Mouse (Mus musculus): ENCODE data around the gene Mad2l2.
"Not testable (repeated sequence)": the region's sequence is repeated elsewhere in the genome, so short reads cannot be mapped to it uniquely, and the experiment has no call there.

Mad2l2 gene

GRCm38 (mm10) chr4:148108565-148109100 lies 21.6 kb upstream of the Mad2l2 start:
- no peak for DNase-seq

GRCm38 (mm10) chr4:148109215-148109614 lies 21.0 kb upstream of the Mad2l2 start:
- no peak for DNase-seq

GRCm38 (mm10) chr4:148112519-148112918 lies 17.7 kb upstream of the Mad2l2 start:
- no peak for DNase-seq

- peak; percentile 88 to 89 for DNase-seq
Observed at GRCm38 (mm10) chr4:148114758-148115391, 15.3 kb upstream of the Mad2l2 start.

- no peak for DNase-seq
Observed at GRCm38 (mm10) chr4:148115467-148115866, 14.7 kb upstream of the Mad2l2 start.

GRCm38 (mm10) chr4:148116657-148117056 lies 13.5 kb upstream of the Mad2l2 start:
- no peak for DNase-seq

GRCm38 (mm10) chr4:148117392-148117791 lies 12.8 kb upstream of the Mad2l2 start:
- DNase-seq, result no peak

- not testable (repeated sequence) for DNase-seq
Observed at GRCm38 (mm10) chr4:148119578-148119977, 10.6 kb upstream of the Mad2l2 start.

GRCm38 (mm10) chr4:148120555-148120954 lies 9.6 kb upstream of the Mad2l2 start:
- DNase-seq, result no peak

GRCm38 (mm10) chr4:148121362-148121761 lies 8.8 kb upstream of the Mad2l2 start:
- DNase-seq, result peak in 1 of 2 experiments; percentile 22

- no peak for DNase-seq
Observed at GRCm38 (mm10) chr4:148121982-148122693, 8.0 kb upstream of the Mad2l2 start.

- no peak for DNase-seq
Observed at GRCm38 (mm10) chr4:148122694-148123066, 7.5 kb upstream of the Mad2l2 start.

GRCm38 (mm10) chr4:148128241-148128640 lies 1.9 kb upstream of the Mad2l2 start:
- DNase-seq, result no peak

- DNase-seq, result no peak
Observed at GRCm38 (mm10) chr4:148128672-148129071, 1.5 kb upstream of the Mad2l2 start.

- DNase-seq, result no peak
Observed at GRCm38 (mm10) chr4:148130561-148131413, 603 bp downstream of the Mad2l2 start, which contains the start of gene Draxin. Gene Draxin (minus strand): TSS chr4:148130698.

GRCm38 (mm10) chr4:148131497-148132081 lies 1.4 kb downstream of the Mad2l2 start:
- no peak for DNase-seq

GRCm38 (mm10) chr4:148134988-148135387 lies 4.8 kb downstream of the Mad2l2 start:
- DNase-seq, result no peak

GRCm38 (mm10) chr4:148137503-148137902 lies 7.3 kb downstream of the Mad2l2 start:
- no peak for DNase-seq

GRCm38 (mm10) chr4:148139767-148140097 lies 9.5 kb downstream of the Mad2l2 start:
- no peak for DNase-seq

GRCm38 (mm10) chr4:148140098-148141011 lies 10.2 kb downstream of the Mad2l2 start:
- peak; percentile 93 to 95 for DNase-seq

- no peak for DNase-seq
Observed at GRCm38 (mm10) chr4:148143721-148144120, 13.5 kb downstream of the Mad2l2 start.

- peak in 1 of 2 experiments; percentile 9 for DNase-seq
Observed at GRCm38 (mm10) chr4:148147714-148148113, 17.5 kb downstream of the Mad2l2 start.

Measured in cerebellum, adult 18-20 months (tissue).